Mouse (Mus musculus) cerebellum, adult 11 months (tissue): ENCODE data around the gene Dars2.
A peak's percentile ranks its signal among the peaks of the same experiment; 100 is the strongest.

ENCODE experiments used
- DNase-seq: peaks from one replicate; pipeline ENCODE4 v3.0.0; 2022

Gene Dars2

GRCm38 (mm10) chr1:161070352-161071271 lies at the start of gene Dars2, which contains the start of gene Cenpl:
TSS of gene Dars2 (minus strand) at chr1:161070658.
TSS of gene Cenpl (plus strand) at chr1:161070713.
- peak; percentile 93 for DNase-seq

- no peak for DNase-seq
These were observed 44.1 kb upstream of the Dars2 start for GRCm38 (mm10) chr1:161114591-161114990.

- DNase-seq: no peak
These were observed 38.8 kb upstream of the Dars2 start for GRCm38 (mm10) chr1:161109216-161109615.

- no peak for DNase-seq
These were observed 33.4 kb upstream of the Dars2 start for GRCm38 (mm10) chr1:161103842-161104241.

GRCm38 (mm10) chr1:161099721-161100405 lies 29.4 kb upstream of the Dars2 start:
- no peak for DNase-seq

- no peak for DNase-seq
These were observed 6.8 kb upstream of the Dars2 start for GRCm38 (mm10) chr1:161077243-161077642.

- no peak for DNase-seq
These were observed 5.8 kb upstream of the Dars2 start for GRCm38 (mm10) chr1:161076238-161076637.

- DNase-seq: no peak
These were observed 788 bp upstream of the Dars2 start for GRCm38 (mm10) chr1:161071272-161071620.

GRCm38 (mm10) chr1:161063351-161063750 lies 7.1 kb downstream of the Dars2 start:
- DNase-seq: no peak

- DNase-seq: no peak
These were observed 13.3 kb downstream of the Dars2 start for GRCm38 (mm10) chr1:161057164-161057563.

GRCm38 (mm10) chr1:161046972-161047371 lies 23.5 kb downstream of the Dars2 start:
- DNase-seq: no peak

- DNase-seq: no peak
These were observed 29.0 kb downstream of the Dars2 start for GRCm38 (mm10) chr1:161041261-161042020.

- DNase-seq: no peak
These were observed 29.6 kb downstream of the Dars2 start for GRCm38 (mm10) chr1:161040855-161041254.

GRCm38 (mm10) chr1:161040426-161040770 lies 30.1 kb downstream of the Dars2 start:
- DNase-seq: no peak

GRCm38 (mm10) chr1:161039741-161040425 lies 30.6 kb downstream of the Dars2 start:
- no peak for DNase-seq

GRCm38 (mm10) chr1:161038968-161039721 lies 31.3 kb downstream of the Dars2 start:
- DNase-seq: no peak

GRCm38 (mm10) chr1:161038004-161038403 lies 32.5 kb downstream of the Dars2 start:
- DNase-seq: no peak

GRCm38 (mm10) chr1:161037599-161037998 lies 32.9 kb downstream of the Dars2 start:
- no peak for DNase-seq

GRCm38 (mm10) chr1:161037026-161037425 lies 33.4 kb downstream of the Dars2 start:
- no peak for DNase-seq

- no peak for DNase-seq
These were observed 34.0 kb downstream of the Dars2 start for GRCm38 (mm10) chr1:161036411-161036841.

GRCm38 (mm10) chr1:161035786-161036404 lies 34.6 kb downstream of the Dars2 start:
- DNase-seq: peak; percentile 27
